Mouse (Mus musculus) ES-Bruce4 (cell line): ENCODE results near the gene Gm10945. TPM values are rescaled to one million over a fixed set of nuclear protein-coding genes. Genes with fewer than 3 reads are reported as not detected.

Experiments used
- H3K27ac ChIP-seq: 2 replicates; pipeline ENCODE4 v1.5.1; 2012; ENCODE audit warnings: low read length, inconsistent platforms; ENCODE audit not compliant: insufficient read depth
- H3K27me3 ChIP-seq: 2 replicates; pipeline ENCODE4 v1.6.1; 2012; ENCODE audit warnings: mild to moderate bottlenecking, low read length, inconsistent platforms; ENCODE audit not compliant: control insufficient read depth, poor library complexity, insufficient read depth, severe bottlenecking
- H3K36me3 ChIP-seq: 2 replicates; pipeline ENCODE4 v1.6.1; 2012; ENCODE audit warnings: inconsistent platforms, mild to moderate bottlenecking, low read length, moderate library complexity; ENCODE audit not compliant: control insufficient read depth, poor library complexity, insufficient read depth, severe bottlenecking
- H3K4me1 ChIP-seq: one replicate; pipeline ENCODE4 v1.8.1; 2011; ENCODE audit warnings: low read length; ENCODE audit not compliant: control insufficient read depth, insufficient read depth
- H3K4me3 ChIP-seq: 2 replicates; pipeline ENCODE4 v1.5.1; 2011; ENCODE audit warnings: low read depth, mild to moderate bottlenecking, low read length
- H3K9ac ChIP-seq: 2 replicates; pipeline ENCODE4 v1.6.1; 2012; ENCODE audit warnings: low read depth, mild to moderate bottlenecking, inconsistent platforms; ENCODE audit not compliant: poor library complexity, severe bottlenecking
- H3K9me3 ChIP-seq: replicated peaks from 2 replicates; pipeline ENCODE4 v1.6.1; 2012; ENCODE audit warnings: mild to moderate bottlenecking, low read length, inconsistent platforms; ENCODE audit not compliant: control insufficient read depth, poor library complexity, insufficient read depth, severe bottlenecking
- CTCF ChIP-seq: IDR thresholded peaks from one replicate; pipeline ENCODE4 v1.8.1; 2011; ENCODE audit warnings: low read depth, low read length
- EP300 ChIP-seq: IDR thresholded peaks from 2 replicates; pipeline ENCODE4 v1.6.1; 2011; ENCODE audit warnings: low read depth, low read length; ENCODE audit not compliant: insufficient read depth
- POLR2A ChIP-seq: IDR thresholded peaks from one replicate; pipeline ENCODE4 v1.8.1; 2011; ENCODE audit warnings: low read length; ENCODE audit not compliant: insufficient read depth
- polyA plus RNA-seq: library from polyadenylated mRNA; stranded (reverse); fragments of >200 nt; gene quantifications from 2 replicates; pipeline ENCODE4 v1.2.4, GENCODE M21; 2011; ENCODE audit warnings: low read depth; ENCODE audit not compliant: missing spikeins, insufficient read depth, insufficient read length

Gene Gm10945
- polyA plus RNA-seq, 1 experiment: not detected

DNA sequence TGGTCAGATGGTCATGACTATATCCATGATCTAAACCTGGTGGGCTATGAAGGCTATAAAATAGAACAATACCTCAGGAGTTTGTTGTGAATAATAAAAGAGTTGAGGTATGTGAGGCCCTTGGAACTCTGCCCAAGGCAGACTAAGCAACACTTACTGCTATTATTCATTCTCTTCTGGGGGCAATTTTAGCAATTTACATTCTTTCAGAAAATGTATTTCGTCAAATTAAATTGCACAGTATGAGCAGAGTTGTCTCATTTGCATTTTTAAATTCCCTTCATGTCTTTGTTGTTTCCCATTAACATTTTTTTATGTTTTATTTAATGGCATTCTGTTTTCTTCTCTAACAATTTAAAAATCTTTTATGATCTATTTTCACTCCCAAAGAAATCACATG, 37.8 kb downstream of the Gm10945 start:
- H3K27ac ChIP-seq: no peak overlapping the region
- H3K9me3 ChIP-seq: no peaks in the 10 kb centered on the region
- no peak for TF ChIP-seq CTCF
- TF ChIP-seq POLR2A: no peak
- H3K27me3 ChIP-seq: no peaks in the 10 kb centered on the region
- H3K4me1 ChIP-seq: no peaks in the 10 kb centered on the region
- H3K9ac ChIP-seq: no peak overlapping the region
- no peaks in the 10 kb centered on the region for H3K36me3 ChIP-seq
- no peak overlapping the region for H3K4me3 ChIP-seq

GRCm38 (mm10) chr10:6717181-6717948, 44.2 kb downstream of the Gm10945 start:
- H3K9me3 ChIP-seq: no peaks in the 10 kb centered on the region
- no peak overlapping the region for H3K27ac ChIP-seq
- no peak overlapping the region for H3K4me3 ChIP-seq
- no peaks in the 10 kb centered on the region for H3K36me3 ChIP-seq
- H3K27me3 ChIP-seq: no peaks in the 10 kb centered on the region
- no peaks in the 10 kb centered on the region for H3K4me1 ChIP-seq
- no peak overlapping the region for H3K9ac ChIP-seq
- TF ChIP-seq CTCF (no peak), POLR2A (no peak)

DNA sequence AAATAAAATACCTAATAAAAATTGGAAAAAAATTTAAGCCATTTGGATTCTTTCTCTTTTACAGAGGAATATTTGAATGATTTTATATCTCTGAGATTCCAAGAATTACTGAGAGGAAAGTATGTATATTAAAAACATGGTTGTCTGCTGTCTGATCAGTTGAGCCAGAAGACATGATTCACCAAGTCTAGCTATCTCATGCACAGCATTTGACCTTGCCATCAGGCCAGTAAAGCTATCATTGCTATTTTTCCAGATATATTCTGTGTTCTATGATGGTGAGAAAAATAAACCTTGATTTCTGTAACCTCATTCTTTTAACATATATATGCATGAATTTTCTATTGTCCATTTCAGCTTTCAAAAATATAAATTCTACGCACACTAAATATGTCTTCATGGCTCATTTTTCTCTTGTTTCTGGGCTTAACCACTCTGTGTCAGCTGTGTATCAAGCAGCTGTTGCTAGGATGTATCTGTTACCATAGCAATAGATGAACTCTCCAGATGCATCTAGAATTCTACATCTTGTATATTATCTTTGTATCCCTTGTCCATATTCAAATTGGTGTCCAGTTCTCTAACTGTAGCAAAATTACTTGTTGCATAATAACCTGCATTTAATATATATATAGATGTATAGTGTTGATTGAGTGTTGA, 56.2 kb downstream of the Gm10945 start:
- no peak overlapping the region for H3K9ac ChIP-seq
- no peaks in the 10 kb centered on the region for H3K36me3 ChIP-seq
- H3K9me3 ChIP-seq: no peaks in the 10 kb centered on the region
- no peaks in the 10 kb centered on the region for H3K27me3 ChIP-seq
- no peaks in the 10 kb centered on the region for H3K4me1 ChIP-seq
- no peak overlapping the region for H3K27ac ChIP-seq
- no peak overlapping the region for H3K4me3 ChIP-seq
- TF ChIP-seq CTCF (no peak), EP300 (no peak), POLR2A (no peak)

DNA sequence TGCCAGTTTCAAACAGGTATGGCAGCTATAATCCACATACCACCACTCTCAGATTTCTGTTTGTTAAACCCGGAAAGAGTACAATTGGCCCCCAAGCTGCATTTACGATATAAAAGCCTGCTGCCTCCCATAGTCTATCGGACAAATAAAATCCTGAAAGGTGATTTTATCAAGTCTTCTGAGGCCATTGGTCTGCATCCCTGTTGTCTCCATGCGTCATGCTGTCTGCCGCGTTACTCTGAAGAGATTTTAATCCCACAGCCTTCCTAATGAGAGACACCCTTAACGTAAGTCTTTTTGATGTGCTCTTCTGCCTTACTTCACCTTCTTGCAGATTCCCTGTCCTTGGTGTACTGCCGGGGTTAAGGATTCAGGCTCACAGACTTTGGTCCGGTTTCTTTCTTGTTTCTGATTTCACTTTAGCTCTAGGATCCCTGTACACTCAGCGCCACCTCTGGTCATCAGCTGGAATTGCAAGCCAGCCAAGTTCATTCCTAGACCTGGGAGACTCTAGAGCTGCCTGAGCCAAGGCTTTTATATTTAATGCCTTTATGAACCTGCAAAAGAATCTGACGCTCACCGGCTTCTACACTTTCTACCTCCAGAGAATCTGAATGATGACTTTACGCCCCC, 67.2 kb downstream of the Gm10945 start:
- TF ChIP-seq POLR2A (no peak), CTCF (peak; percentile 60)
- no peaks in the 10 kb centered on the region for H3K9me3 ChIP-seq
- no peaks in the 10 kb centered on the region for H3K4me1 ChIP-seq
- H3K9ac ChIP-seq: no peak overlapping the region
- H3K27me3 ChIP-seq: no peaks in the 10 kb centered on the region
- no peak overlapping the region for H3K4me3 ChIP-seq
- H3K27ac ChIP-seq: no peak overlapping the region
- no peaks in the 10 kb centered on the region for H3K36me3 ChIP-seq

Other genes starting within 250 kb of the Gm10945 start
- gene Oprm1, start 3.3 kb downstream of the Gm10945 start, polyA plus RNA-seq: not detected in 2 replicates